Mouse (Mus musculus) limb, embryonic 13.5 days (tissue): Measurements from ENCODE around the gene Cmc1. TPM values are rescaled to one million over a fixed set of nuclear protein-coding genes. Genes with fewer than 3 reads are reported as not detected.
"Not testable (repeated sequence)": the region's sequence is repeated elsewhere in the genome, so short reads cannot be mapped to it uniquely, and the experiment has no call there.

Source experiments
- ATAC-seq: fragments of 200-750 bp; cut with Nextera tagmentation; 2 replicates; pipeline ENCODE4 v1.8.0; 2017; ENCODE audit warnings: low read depth, moderate number of reproducible peaks, moderate TSS enrichment; ENCODE audit not compliant: low FRiP score
- H3K27ac ChIP-seq: fragments of 300-500 bp; sonication (generic); 2 replicates; pipeline ENCODE4 v1.5.1; 2015; ENCODE audit warnings: inconsistent platforms, mild to moderate bottlenecking, moderate library complexity
- H3K27me3 ChIP-seq: fragments of 300-500 bp; sonication (generic); 2 replicates; pipeline ENCODE4 v1.6.1; 2015; ENCODE audit warnings: mild to moderate bottlenecking, inconsistent platforms
- H3K36me3 ChIP-seq: fragments of 300-500 bp; sonication (generic); 2 replicates; pipeline ENCODE4 v1.6.1; 2015; ENCODE audit warnings: inconsistent platforms, mild to moderate bottlenecking, moderate library complexity
- H3K4me1 ChIP-seq: fragments of 300-500 bp; sonication (generic); 2 replicates; pipeline ENCODE4 v1.6.1; 2015; ENCODE audit warnings: inconsistent platforms
- H3K4me2 ChIP-seq: fragments of 300-500 bp; sonication (generic); replicated peaks from 2 replicates; pipeline ENCODE4 v1.6.1; 2015; ENCODE audit warnings: inconsistent platforms, mild to moderate bottlenecking, moderate library complexity
- H3K4me3 ChIP-seq: fragments of 300-500 bp; sonication (generic); 2 replicates; pipeline ENCODE4 v1.5.1; 2015; ENCODE audit warnings: moderate library complexity, mild to moderate bottlenecking, inconsistent platforms
- H3K9ac ChIP-seq: fragments of 300-500 bp; sonication (generic); 2 replicates; pipeline ENCODE4 v1.6.1; 2015; ENCODE audit warnings: mild to moderate bottlenecking, inconsistent platforms
- H3K9me3 ChIP-seq: fragments of 300-500 bp; sonication (generic); 2 replicates; pipeline ENCODE4 v1.6.1; 2016; ENCODE audit warnings: inconsistent platforms
- WGBS: fragments of 180-500 bp; shearing (Covaris S2); methylation state at CpG from one replicate; pipeline ENCODE4 v1.1.7; 2015; 5-methylcytosine and 5-hydroxymethylcytosine counted together
- polyA plus RNA-seq: library from polyadenylated mRNA; unstranded; fragments of >200 nt; fragmentation: Nextera tagmentation; extraction: Ambion mirVana; gene quantifications from 2 replicates; pipeline ENCODE4 v1.2.1, GENCODE M21; 2015

The Cmc1 gene
- polyA plus RNA-seq, 1 experiment from 2014 or later, result 36.6 TPM

DNA sequence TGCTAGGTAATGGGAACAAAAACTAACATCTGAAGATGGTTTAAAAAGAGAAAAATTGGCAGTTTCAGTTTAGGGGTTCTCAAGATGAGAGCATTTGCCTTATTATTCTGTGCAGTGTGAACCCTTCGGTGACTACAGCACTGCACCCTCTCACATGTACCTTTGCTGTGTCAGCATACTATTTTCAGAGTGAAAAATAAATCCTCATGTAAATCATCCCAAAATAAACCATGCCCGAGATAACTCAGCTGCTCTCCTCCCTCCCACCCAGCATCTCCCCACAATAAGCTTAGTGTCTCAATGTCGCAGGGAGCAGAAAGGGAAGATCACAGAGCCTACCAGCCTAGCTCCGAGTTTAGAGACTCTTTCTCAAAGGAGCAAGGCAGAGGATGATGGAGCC is 23.1 kb upstream of the Cmc1 start:
- Histone ChIP-seq H3K27me3 (no peaks in the 10 kb centered on the region), H3K36me3 (no peaks in the 10 kb centered on the region), H3K27ac (no peak overlapping the region), H3K9me3 (peaks cover 16% of the 10 kb centered on the region), H3K9ac (no peak overlapping the region), H3K4me2 (no peak overlapping the region), H3K4me3 (no peak overlapping the region), H3K4me1 (no peaks in the 10 kb centered on the region)
- WGBS, result 85% methylated on average over 4 of the region's 4 CpGs
- no peak for ATAC-seq

DNA sequence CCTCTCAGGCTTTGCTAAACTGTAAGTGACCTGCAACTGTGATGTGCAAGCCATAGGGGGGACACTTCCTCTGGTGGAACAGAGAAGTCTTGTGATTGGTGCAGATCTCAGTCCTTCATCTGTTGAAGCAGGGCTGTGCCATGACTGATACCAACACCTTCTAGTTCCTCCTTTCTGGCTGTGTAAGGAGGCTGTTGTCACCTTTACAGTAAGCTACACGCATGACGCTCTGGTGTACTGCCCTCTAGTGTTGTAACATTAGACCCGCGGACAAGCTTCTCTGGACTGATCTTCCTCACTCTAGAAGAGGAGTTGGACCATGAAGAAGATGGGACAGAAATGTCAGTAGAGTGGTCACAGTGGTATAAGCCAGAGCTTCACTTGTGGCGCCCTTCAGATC is 18.6 kb upstream of the Cmc1 start:
- H3K4me1 ChIP-seq, result no peaks in the 10 kb centered on the region
- H3K9ac ChIP-seq, result no peak overlapping the region
- peaks cover 11% of the 10 kb centered on the region for H3K9me3 ChIP-seq
- H3K27ac ChIP-seq, result no peak overlapping the region
- H3K27me3 ChIP-seq, result no peaks in the 10 kb centered on the region
- 48% methylated on average over 5 of the region's 5 CpGs for whole genome bisulfite sequencing
- H3K36me3 ChIP-seq, result no peaks in the 10 kb centered on the region
- H3K4me3 ChIP-seq, result no peak overlapping the region
- no peak overlapping the region for H3K4me2 ChIP-seq
- no peak for ATAC-seq

DNA sequence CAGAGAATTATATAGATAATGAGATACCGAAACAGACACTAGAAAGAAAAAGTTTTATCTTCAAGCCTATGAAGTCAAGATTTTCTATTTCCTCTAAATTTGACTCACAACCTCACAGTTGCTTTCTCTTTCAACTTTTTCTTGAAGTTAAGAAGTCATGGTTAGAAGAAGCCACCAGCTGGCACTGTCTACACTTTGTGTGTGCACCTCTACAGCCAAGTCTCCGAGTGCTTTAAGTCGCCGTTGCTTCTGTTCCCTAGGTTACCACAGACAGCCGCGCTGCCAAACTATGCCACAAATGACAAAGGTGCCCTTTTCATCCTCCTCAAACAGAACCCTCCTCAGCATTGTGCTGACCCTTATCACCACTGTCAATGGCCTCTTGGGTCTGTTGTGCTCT is 17.6 kb upstream of the Cmc1 start:
- Histone ChIP-seq H3K4me2 (no peak overlapping the region), H3K36me3 (no peaks in the 10 kb centered on the region), H3K4me3 (no peak overlapping the region), H3K27me3 (no peaks in the 10 kb centered on the region), H3K9ac (no peak overlapping the region), H3K9me3 (0 out of 2 replicates have a peak, but pooled peaks cover 1% of the 10 kb centered on the region), H3K4me1 (no peaks in the 10 kb centered on the region), H3K27ac (no peak overlapping the region)
- WGBS, result 93% methylated on average over 6 of the region's 6 CpGs
- no peak for ATAC-seq

DNA sequence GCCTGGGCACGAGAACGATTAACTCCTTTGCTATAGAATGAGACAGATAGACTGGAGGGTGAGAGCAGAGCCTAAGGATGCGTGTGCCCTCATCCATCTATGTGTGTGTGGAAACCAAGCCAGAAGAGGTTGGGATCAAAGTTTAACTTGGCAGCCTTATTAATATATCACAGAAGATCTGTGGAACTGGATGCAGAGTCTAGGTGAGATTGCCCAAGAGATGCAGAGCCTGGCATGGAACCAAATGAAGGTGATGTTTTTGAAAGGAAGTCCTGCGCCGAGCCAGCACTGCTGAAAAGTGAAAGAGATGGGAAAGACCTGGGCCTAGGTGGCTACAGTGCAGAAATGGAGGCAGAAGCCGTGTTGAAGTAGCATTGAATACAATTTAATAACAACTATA is 11.6 kb upstream of the Cmc1 start:
- no peak overlapping the region for H3K27ac ChIP-seq
- WGBS, result 90% methylated on average over 6 of the region's 6 CpGs
- no peak overlapping the region for H3K9ac ChIP-seq
- no peak for ATAC-seq
- no peaks in the 10 kb centered on the region for H3K9me3 ChIP-seq
- no peaks in the 10 kb centered on the region for H3K36me3 ChIP-seq
- H3K4me2 ChIP-seq, result no peak overlapping the region
- H3K27me3 ChIP-seq, result no peaks in the 10 kb centered on the region
- H3K4me1 ChIP-seq, result no peaks in the 10 kb centered on the region
- H3K4me3 ChIP-seq, result no peak overlapping the region

DNA sequence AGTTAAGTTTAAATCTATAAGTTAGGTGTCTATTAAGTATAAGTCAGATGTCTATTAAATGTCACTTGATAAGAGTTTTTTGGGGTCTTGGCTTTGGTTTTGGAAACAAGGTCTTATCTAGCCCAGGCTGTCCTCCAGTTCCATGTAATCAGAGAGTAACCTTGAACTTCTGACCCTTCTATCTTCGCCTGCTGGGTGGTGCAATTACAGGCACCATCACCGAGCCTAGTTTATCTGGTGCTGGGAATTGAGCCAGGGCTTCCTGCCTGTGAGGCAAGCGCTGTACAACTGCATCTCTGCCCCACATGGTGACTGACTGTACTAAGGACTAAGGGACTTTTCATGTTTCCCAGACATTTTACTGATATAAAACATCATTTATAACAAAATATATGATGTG is 10.0 kb upstream of the Cmc1 start:
- WGBS, result 69% methylated on average over 3 of the region's 3 CpGs

DNA sequence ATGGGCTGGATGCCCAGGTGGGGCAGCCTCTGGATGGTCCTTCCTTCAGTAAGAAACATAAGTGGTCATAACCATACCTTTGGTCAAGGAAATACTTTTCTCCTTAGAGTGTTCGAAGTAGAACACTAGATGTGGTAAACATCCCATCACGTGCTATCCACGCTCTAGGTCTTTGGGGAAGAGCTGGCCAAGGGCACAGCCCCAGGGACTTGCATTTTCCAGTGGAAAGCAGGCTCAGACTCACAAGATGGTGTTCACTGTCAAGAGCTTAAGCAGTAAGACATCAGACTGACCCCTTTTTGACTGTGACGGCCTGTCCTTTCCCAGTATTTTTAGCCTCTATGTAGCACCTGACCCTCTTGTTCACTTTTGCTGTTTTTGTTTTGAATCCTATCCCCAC is 8.2 kb upstream of the Cmc1 start:
- Histone ChIP-seq H3K27ac (no peak overlapping the region), H3K27me3 (no peaks in the 10 kb centered on the region), H3K4me1 (no peaks in the 10 kb centered on the region), H3K4me2 (no peak overlapping the region), H3K9me3 (no peaks in the 10 kb centered on the region), H3K9ac (no peak overlapping the region), H3K36me3 (no peaks in the 10 kb centered on the region), H3K4me3 (no peak overlapping the region)
- whole genome bisulfite sequencing, result 98% methylated on average over 4 of the region's 4 CpGs
- ATAC-seq, result no peak

More for the DNA sequence above, 10.0 kb upstream of the Cmc1 start:
- Histone ChIP-seq H3K9me3 (no peaks in the 10 kb centered on the region), H3K4me3 (no peak overlapping the region), H3K27me3 (no peaks in the 10 kb centered on the region), H3K36me3 (no peaks in the 10 kb centered on the region), H3K27ac (no peak overlapping the region), H3K4me2 (no peak overlapping the region), H3K9ac (no peak overlapping the region), H3K4me1 (no peaks in the 10 kb centered on the region)
- ATAC-seq, result no peak

DNA sequence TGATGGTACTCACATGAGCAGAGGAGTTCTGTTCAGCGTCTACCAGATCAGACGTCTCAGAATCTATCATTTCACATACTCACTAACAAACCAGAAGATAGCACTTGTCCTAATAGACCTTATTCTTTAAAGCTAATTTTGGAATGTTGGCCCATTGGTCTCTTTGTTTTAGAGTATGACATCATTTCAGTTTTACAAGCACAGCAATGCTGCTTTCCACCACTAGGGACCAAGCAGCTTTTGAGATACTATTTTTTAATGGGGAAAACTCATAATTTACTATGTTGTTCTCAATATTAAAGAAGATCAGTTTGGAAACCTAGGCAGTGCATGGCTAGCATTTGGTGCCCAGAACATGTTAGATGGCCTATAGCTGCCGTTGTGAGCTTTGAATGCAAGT is 7.3 kb upstream of the Cmc1 start:
- 89% methylated on average over 3 of the region's 3 CpGs for WGBS
- Histone ChIP-seq H3K4me3 (no peak overlapping the region), H3K9me3 (no peaks in the 10 kb centered on the region), H3K4me2 (no peak overlapping the region), H3K4me1 (no peaks in the 10 kb centered on the region), H3K9ac (no peak overlapping the region), H3K27me3 (no peaks in the 10 kb centered on the region), H3K27ac (no peak overlapping the region), H3K36me3 (no peaks in the 10 kb centered on the region)
- no peak for ATAC-seq

DNA sequence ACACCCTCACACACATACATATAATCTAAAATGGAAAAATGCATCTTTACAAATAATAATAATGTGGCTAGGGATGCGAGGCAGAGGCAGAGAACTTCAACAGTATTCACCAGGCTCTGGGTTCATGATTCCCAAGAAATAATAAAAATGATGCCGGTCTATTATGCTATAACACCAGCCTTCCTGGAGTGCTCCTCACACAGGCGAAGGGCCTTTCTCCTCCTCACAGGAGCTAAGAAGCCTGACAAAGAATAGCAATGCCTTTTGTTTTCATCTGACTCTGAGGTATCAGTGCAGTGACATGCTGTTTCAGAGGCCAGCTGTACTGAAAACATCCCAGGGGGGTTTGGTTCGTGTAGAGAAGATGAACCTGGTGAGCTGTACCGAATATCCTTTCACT is 4.7 kb upstream of the Cmc1 start:
- H3K9me3 ChIP-seq, result no peaks in the 10 kb centered on the region
- no peak overlapping the region for H3K27ac ChIP-seq
- no peaks in the 10 kb centered on the region for H3K36me3 ChIP-seq
- 90% methylated on average over 5 of the region's 5 CpGs for WGBS
- H3K4me2 ChIP-seq, result no peak overlapping the region
- H3K4me1 ChIP-seq, result peaks cover 10% of the 10 kb centered on the region
- no peak overlapping the region for H3K4me3 ChIP-seq
- ATAC-seq, result no peak
- no peaks in the 10 kb centered on the region for H3K27me3 ChIP-seq
- H3K9ac ChIP-seq, result no peak overlapping the region

DNA sequence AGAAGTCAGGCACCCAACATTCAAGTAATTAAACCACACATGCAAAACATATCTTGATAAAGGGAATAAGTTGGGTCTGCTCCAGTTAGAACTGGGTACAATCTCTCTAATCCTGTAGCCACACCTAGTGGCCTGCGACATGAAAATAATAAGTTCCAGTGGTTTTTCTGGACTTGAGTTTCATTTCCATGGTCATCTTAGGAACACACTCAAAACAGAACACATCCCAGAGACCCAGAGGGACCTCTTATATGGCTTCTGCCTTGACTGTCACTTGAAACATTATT is 1.2 kb upstream of the Cmc1 start:
- Histone ChIP-seq H3K4me2 (peak overlapping the region; percentile 66), H3K9me3 (no peaks in the 10 kb centered on the region), H3K9ac (0 out of 2 replicates have a peak overlapping the region, but pooled peaks have one; percentile 35), H3K4me3 (peak overlapping the region; percentile 77), H3K27me3 (no peaks in the 10 kb centered on the region), H3K27ac (no peak overlapping the region), H3K4me1 (peaks cover 20% of the 10 kb centered on the region), H3K36me3 (no peaks in the 10 kb centered on the region)
- WGBS, result 82% methylated on average over 1 of the region's 1 CpGs
- ATAC-seq, result no peak

DNA sequence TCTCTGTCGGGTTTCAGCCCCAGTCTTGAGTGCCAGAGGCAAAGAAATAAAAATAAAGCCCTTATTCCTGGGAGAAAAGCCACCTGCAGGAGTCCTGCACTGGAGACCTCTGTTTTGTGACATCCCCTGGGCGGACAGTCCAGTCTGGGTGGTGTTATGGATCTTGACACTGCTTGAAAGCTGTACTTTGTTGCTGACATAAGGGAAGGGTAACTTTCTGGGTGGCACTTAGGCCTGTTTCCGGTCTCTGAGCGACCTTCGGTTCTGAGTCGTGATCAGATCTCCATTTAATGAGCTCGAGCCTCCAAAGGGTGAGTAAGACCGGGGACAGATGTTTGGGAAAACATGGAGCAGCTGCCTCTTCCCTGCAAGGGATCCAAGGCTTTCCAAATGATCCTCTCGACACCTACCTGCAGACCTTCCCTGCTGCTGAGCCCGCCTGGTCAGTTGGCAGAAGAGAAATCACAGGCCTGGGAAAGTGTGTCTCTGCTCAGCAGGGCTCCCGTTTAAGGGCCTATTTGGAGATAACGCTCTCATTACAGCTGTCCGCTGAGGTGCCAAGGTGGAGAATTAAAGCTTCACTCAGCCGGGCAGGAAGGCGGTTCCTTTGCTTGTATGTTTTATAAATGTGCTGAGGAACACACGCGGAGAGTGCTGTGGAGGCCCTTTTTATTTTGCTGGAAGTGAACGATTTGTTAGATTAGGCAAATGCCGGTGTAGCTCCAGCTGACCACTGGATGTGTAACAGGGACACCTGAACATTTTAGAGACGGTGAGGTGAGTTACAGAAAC is 648 bp upstream of the Cmc1 start:
- Histone ChIP-seq H3K36me3 (no peaks in the 10 kb centered on the region), H3K4me1 (peaks cover 20% of the 10 kb centered on the region), H3K9ac (peak overlapping the region; percentile 35; the same call in 1 of the 2 replicates), H3K4me3 (peak overlapping the region; percentile 77), H3K4me2 (peak overlapping the region; percentile 66), H3K27me3 (no peaks in the 10 kb centered on the region), H3K9me3 (no peaks in the 10 kb centered on the region), H3K27ac (0 out of 2 replicates have a peak overlapping the region, but pooled peaks have one; percentile 33)
- peak; percentile 37 for ATAC-seq
- 58% methylated on average over 20 of the region's 20 CpGs for WGBS

DNA sequence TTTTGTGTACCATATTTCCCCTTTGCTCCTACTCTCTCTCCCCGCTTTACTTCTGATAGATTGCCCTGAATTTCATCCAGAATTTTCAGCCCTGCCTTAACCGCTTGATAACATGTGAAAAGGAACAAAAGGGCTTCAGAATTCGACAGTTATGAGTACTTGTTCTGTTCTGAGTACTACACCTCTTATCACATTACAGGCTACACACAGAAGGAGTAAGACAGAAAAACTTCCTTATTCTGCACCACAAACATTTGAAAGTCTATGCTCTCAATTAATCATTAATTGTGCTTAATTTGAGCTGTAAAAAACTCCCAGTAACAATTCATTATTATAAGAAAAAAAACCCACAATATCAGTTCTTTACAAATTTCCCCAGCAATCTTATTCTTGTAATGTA is 9.6 kb downstream of the Cmc1 start:
- not testable (repeated sequence) for H3K4me3 ChIP-seq, ATAC-seq, H3K4me2 ChIP-seq, H3K9ac ChIP-seq, H3K4me1 ChIP-seq, H3K27ac ChIP-seq, H3K9me3 ChIP-seq, H3K27me3 ChIP-seq
- peaks cover 16% of the 10 kb centered on the region for H3K36me3 ChIP-seq
- 87% methylated on average over 3 of the region's 3 CpGs for WGBS

DNA sequence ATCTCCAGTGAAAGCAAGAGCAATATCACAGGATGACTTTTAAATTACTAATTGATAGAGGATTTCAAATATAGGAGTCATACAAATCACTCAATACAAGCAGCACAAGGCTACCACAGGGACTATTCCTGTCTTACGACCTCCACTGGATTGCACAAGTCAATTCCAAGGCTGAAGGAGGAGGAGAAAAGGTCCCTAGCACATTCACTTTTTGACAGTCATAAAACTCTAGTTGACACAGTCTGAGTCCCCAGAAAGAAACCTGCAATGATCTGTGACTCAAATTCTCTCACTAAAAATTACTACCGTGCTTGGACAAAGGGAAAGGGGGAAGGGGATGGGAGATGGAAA is 39.6 kb downstream of the Cmc1 start:
- Histone ChIP-seq H3K27ac (no peak overlapping the region), H3K4me2 (no peak overlapping the region), H3K9ac (no peak overlapping the region), H3K4me1 (peaks cover 7% of the 10 kb centered on the region; the same call in 1 of the 2 replicates), H3K36me3 (no peaks in the 10 kb centered on the region), H3K4me3 (no peak overlapping the region), H3K9me3 (no peaks in the 10 kb centered on the region), H3K27me3 (no peaks in the 10 kb centered on the region)
- 47% methylated on average over 2 of the region's 2 CpGs for WGBS
- no peak for ATAC-seq

DNA sequence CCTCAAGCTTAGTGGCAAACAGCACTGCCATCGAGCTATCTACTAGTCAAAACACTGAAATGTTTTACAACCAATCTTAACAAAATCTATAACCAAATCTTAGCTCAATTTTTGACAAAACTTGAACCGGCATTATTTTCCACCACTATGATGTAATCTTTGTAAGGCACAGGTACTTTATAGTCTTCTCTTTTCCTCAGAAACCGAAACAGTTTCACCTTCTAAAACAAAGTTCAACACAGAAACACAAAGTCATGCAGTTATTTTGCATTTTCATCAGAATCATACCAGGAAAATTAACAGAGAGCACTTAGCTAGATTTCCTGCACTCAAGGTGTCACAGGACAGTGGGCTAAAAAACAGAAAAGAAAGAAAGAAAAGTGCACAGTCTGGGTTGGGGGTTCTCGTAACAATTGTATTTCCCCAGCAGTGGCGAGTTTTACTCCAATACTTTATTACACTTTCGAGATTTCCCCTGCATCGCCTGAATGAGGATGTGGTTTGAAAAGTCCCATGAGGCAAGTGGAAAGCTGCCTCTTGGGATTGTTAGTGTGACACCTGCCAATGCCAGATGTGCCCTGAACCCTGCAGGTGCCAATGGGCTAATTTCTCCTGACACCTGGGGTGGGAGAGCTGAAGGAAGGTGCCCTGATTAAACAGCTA is 40.1 kb downstream of the Cmc1 start:
- no peak overlapping the region for H3K4me2 ChIP-seq
- peaks cover 7% of the 10 kb centered on the region; the same call in 1 of the 2 replicates for H3K4me1 ChIP-seq
- ATAC-seq, result no peak
- WGBS, result 57% methylated on average over 7 of the region's 7 CpGs
- H3K36me3 ChIP-seq, result no peaks in the 10 kb centered on the region
- no peak overlapping the region for H3K9ac ChIP-seq
- no peaks in the 10 kb centered on the region for H3K9me3 ChIP-seq
- no peak overlapping the region for H3K27ac ChIP-seq
- no peak overlapping the region for H3K4me3 ChIP-seq
- no peaks in the 10 kb centered on the region for H3K27me3 ChIP-seq
